Mouse (Mus musculus) erythroblast, embryonic 14.5 days (primary cell): ENCODE data around the gene Setd4.

Experiments used
- GATA1 ChIP-seq: IDR thresholded peaks from 2 replicates; pipeline ENCODE4 v1.6.1; 2012; ENCODE audit warnings: low read length, inconsistent platforms, mixed read lengths
- TAL1 ChIP-seq: IDR thresholded peaks from 3 replicates; pipeline ENCODE4 v1.6.1; 2012; ENCODE audit warnings: low read length, inconsistent platforms, mixed read lengths

- TF ChIP-seq GATA1: no peak
- no peak for TF ChIP-seq TAL1
These were observed 58.9 kb downstream of the Setd4 start for GRCm38 (mm10) chr16:93544931-93545330.
